Mouse (Mus musculus): ENCODE measurements around the gene Orm1.
A peak's percentile ranks its signal among the peaks of the same experiment; 100 is the strongest.

Orm1 gene

GRCm38 (mm10) chr4:63344295-63344694 is at the start of gene Orm1:
TSS of gene Orm1 (plus strand) at chr4:63344560.
- DNase-seq (ENCODE audit: low spot score in 2 of 2), result no peak

GRCm38 (mm10) chr4:63295641-63296040 is 48.7 kb upstream of the Orm1 start:
- DNase-seq (ENCODE audit: low spot score in 2 of 2), result no peak

- no peak for DNase-seq (ENCODE audit: low spot score in 2 of 2)
Measured at GRCm38 (mm10) chr4:63296263-63296662, 48.1 kb upstream of the Orm1 start.

GRCm38 (mm10) chr4:63296876-63297275 is 47.5 kb upstream of the Orm1 start:
- DNase-seq (ENCODE audit: low spot score in 2 of 2), result no peak

- no peak for DNase-seq (ENCODE audit: low spot score in 2 of 2)
Measured at GRCm38 (mm10) chr4:63298191-63298590, 46.2 kb upstream of the Orm1 start.

GRCm38 (mm10) chr4:63302641-63303040 is 41.7 kb upstream of the Orm1 start:
- no peak for DNase-seq (ENCODE audit: low spot score in 2 of 2)

- peak; percentile 55 to 84 for DNase-seq (ENCODE audit: low spot score in 2 of 2)
Measured at GRCm38 (mm10) chr4:63307175-63308062, 36.9 kb upstream of the Orm1 start.

GRCm38 (mm10) chr4:63308316-63308715 is 36.0 kb upstream of the Orm1 start:
- DNase-seq (ENCODE audit: low spot score in 2 of 2), result no peak

GRCm38 (mm10) chr4:63310247-63310855 is 34.0 kb upstream of the Orm1 start:
- DNase-seq (ENCODE audit: low spot score in 2 of 2), result no peak

- no peak for DNase-seq (ENCODE audit: low spot score in 2 of 2)
Measured at GRCm38 (mm10) chr4:63311426-63311825, 32.9 kb upstream of the Orm1 start.

GRCm38 (mm10) chr4:63314063-63314462 is 30.3 kb upstream of the Orm1 start:
- DNase-seq (ENCODE audit: low spot score in 2 of 2), result no peak

- DNase-seq (ENCODE audit: low spot score in 2 of 2), result no peak
Measured at GRCm38 (mm10) chr4:63316076-63316746, 28.1 kb upstream of the Orm1 start.

- peak in 1 of 2 experiments; percentile 51 for DNase-seq (ENCODE audit: low spot score in 2 of 2)
Measured at GRCm38 (mm10) chr4:63319566-63319965, 24.8 kb upstream of the Orm1 start.

- DNase-seq (ENCODE audit: low spot score in 2 of 2), result no peak
Measured at GRCm38 (mm10) chr4:63323275-63323815, 21.0 kb upstream of the Orm1 start.

- no peak for DNase-seq (ENCODE audit: low spot score in 2 of 2)
Measured at GRCm38 (mm10) chr4:63333403-63333802, 11.0 kb upstream of the Orm1 start.

GRCm38 (mm10) chr4:63338414-63339076 is 5.8 kb upstream of the Orm1 start:
- no peak for DNase-seq (ENCODE audit: low spot score in 2 of 2)

GRCm38 (mm10) chr4:63342491-63342890 is 1.9 kb upstream of the Orm1 start:
- DNase-seq (ENCODE audit: low spot score in 2 of 2), result no peak

- DNase-seq (ENCODE audit: low spot score in 2 of 2), result no peak
Measured at GRCm38 (mm10) chr4:63343608-63344007, 752 bp upstream of the Orm1 start.

GRCm38 (mm10) chr4:63345261-63345660 is 901 bp downstream of the Orm1 start:
- DNase-seq (ENCODE audit: low spot score in 2 of 2), result no peak

- DNase-seq (ENCODE audit: low spot score in 2 of 2), result no peak
Measured at GRCm38 (mm10) chr4:63346659-63347058, 2.3 kb downstream of the Orm1 start.

GRCm38 (mm10) chr4:63348524-63348923 is 4.2 kb downstream of the Orm1 start:
- DNase-seq (ENCODE audit: low spot score in 2 of 2), result no peak

Measured in frontal cortex, postnatal 14 days (tissue).